Mouse (Mus musculus) stomach, postnatal 0 days (tissue): ENCODE measurements around the gene Dnajb3. TPM values are rescaled to one million over a fixed set of nuclear protein-coding genes. Genes with fewer than 3 reads are reported as not detected.
A peak's percentile ranks its signal among the peaks of the same experiment; 100 is the strongest.

Source experiments
- ATAC-seq: fragments of 200-750 bp; cut with Nextera tagmentation; 2 replicates; pipeline ENCODE4 v1.8.0; 2017; ENCODE audit not compliant: low FRiP score, low TSS enrichment
- DNase-seq: peaks from one replicate; pipeline ENCODE4 v3.0.0-alpha.2; 2016; ENCODE audit warnings: low spot score
- H3K27ac ChIP-seq: fragments of 300-500 bp; sonication (generic); replicated peaks from 2 replicates; pipeline ENCODE4 v1.5.1; 2014; ENCODE audit warnings: mild to moderate bottlenecking, control low read depth
- H3K27me3 ChIP-seq: fragments of 300-500 bp; sonication (generic); 2 replicates; pipeline ENCODE4 v1.6.1; 2014; ENCODE audit warnings: low read length; ENCODE audit not compliant: control insufficient read depth, insufficient read depth
- H3K36me3 ChIP-seq: fragments of 300-500 bp; sonication (generic); 2 replicates; pipeline ENCODE4 v1.6.1; 2014; ENCODE audit warnings: low read length, mixed read lengths; ENCODE audit not compliant: control insufficient read depth, insufficient read depth
- H3K4me1 ChIP-seq: fragments of 300-500 bp; sonication (generic); replicated peaks from 2 replicates; pipeline ENCODE4 v1.6.1; 2014; ENCODE audit warnings: antibody characterized with exemption; ENCODE audit not compliant: control insufficient read depth, insufficient read depth
- H3K4me2 ChIP-seq: fragments of 300-500 bp; sonication (generic); replicated peaks from 2 replicates; pipeline ENCODE4 v1.6.1; 2014; ENCODE audit warnings: low read depth, mild to moderate bottlenecking, control low read depth, moderate library complexity
- H3K4me3 ChIP-seq: fragments of 300-500 bp; sonication (generic); 2 replicates; pipeline ENCODE4 v1.5.1; 2014; ENCODE audit warnings: low read depth, low read length, control low read depth
- H3K9ac ChIP-seq: fragments of 300-500 bp; sonication (generic); 2 replicates; pipeline ENCODE4 v1.6.1; 2014; ENCODE audit warnings: mild to moderate bottlenecking, low read length, control low read depth, mixed read lengths
- H3K9me3 ChIP-seq: fragments of 300-500 bp; sonication (generic); 2 replicates; pipeline ENCODE4 v1.6.1; 2016; ENCODE audit warnings: low read length; ENCODE audit not compliant: control insufficient read depth
- CTCF ChIP-seq: IDR thresholded peaks from 2 replicates; pipeline ENCODE4 v1.5.1; 2016; ENCODE audit warnings: antibody characterized with exemption, low read depth, mild to moderate bottlenecking, moderate library complexity
- EP300 ChIP-seq: optimal IDR thresholded peaks from 2 replicates; pipeline ENCODE3; 2016; ENCODE audit warnings: antibody characterized with exemption
- WGBS: fragments of 180-500 bp; shearing (Covaris S2); extraction: QIAGEN DNeasy Blood & Tissue Kit; methylation state at CpG from one replicate; pipeline ENCODE4 v1.1.7; 2014; 5-methylcytosine and 5-hydroxymethylcytosine counted together
- polyA plus RNA-seq: library from polyadenylated mRNA; unstranded; fragments of >200 nt; fragmentation: Nextera tagmentation; extraction: Ambion mirVana; gene quantifications from 2 replicates; pipeline ENCODE4 v1.2.1, GENCODE M21; 2015

The Dnajb3 gene
- polyA plus RNA-seq, 1 experiment from 2014 or later, result 7.2 TPM

- WGBS, result 59% methylated on average over 4 of the region's 4 CpGs
- H3K27ac ChIP-seq, result no peak overlapping the region
These were observed 28.6 kb upstream of the Dnajb3 start for GRCm38 (mm10) chr1:88234248-88234610.

GRCm38 (mm10) chr1:88233421-88234247, 28.1 kb upstream of the Dnajb3 start:
- TF ChIP-seq CTCF (no peak), EP300 (no peak)
- WGBS, result 65% methylated on average over 14 of the region's 14 CpGs
- H3K27ac ChIP-seq, result no peak overlapping the region
- DNase-seq (peak; percentile 28), ATAC-seq (no peak)
- no peak overlapping the region for H3K4me2 ChIP-seq
- H3K36me3 ChIP-seq, result no peaks in the 10 kb centered on the region
- no peak overlapping the region for H3K9ac ChIP-seq
- no peak overlapping the region for H3K4me3 ChIP-seq
- no peaks in the 10 kb centered on the region for H3K4me1 ChIP-seq
- H3K9me3 ChIP-seq, result peaks cover 59% of the 10 kb centered on the region
- H3K27me3 ChIP-seq, result no peaks in the 10 kb centered on the region

More at GRCm38 (mm10) chr1:88234248-88234610, 28.6 kb upstream of the Dnajb3 start:
- Histone ChIP-seq H3K9me3 (peaks cover 64% of the 10 kb centered on the region), H3K4me3 (no peak overlapping the region), H3K9ac (no peak overlapping the region), H3K4me1 (no peaks in the 10 kb centered on the region), H3K36me3 (no peaks in the 10 kb centered on the region), H3K27me3 (no peaks in the 10 kb centered on the region; the same call in 1 of the 2 replicates), H3K4me2 (no peak overlapping the region)
- ATAC-seq (no peak), DNase-seq (no peak)
- no peak for TF ChIP-seq EP300
- no peak for TF ChIP-seq CTCF

- no peaks in the 10 kb centered on the region for H3K4me1 ChIP-seq
- H3K4me2 ChIP-seq, result no peak overlapping the region
- no peak overlapping the region for H3K27ac ChIP-seq
- H3K36me3 ChIP-seq, result no peaks in the 10 kb centered on the region
- H3K9ac ChIP-seq, result no peak overlapping the region
- WGBS, result 54% methylated on average over 3 of the region's 3 CpGs
- TF ChIP-seq EP300 (no peak), CTCF (no peak)
- no peaks in the 10 kb centered on the region for H3K27me3 ChIP-seq
- H3K4me3 ChIP-seq, result no peak overlapping the region
- DNase-seq (peak; percentile 30), ATAC-seq (no peak)
- H3K9me3 ChIP-seq, result peaks cover 51% of the 10 kb centered on the region
These were observed 27.2 kb upstream of the Dnajb3 start for GRCm38 (mm10) chr1:88232664-88233380.

- TF ChIP-seq EP300 (no peak), CTCF (no peak)
- H3K27me3 ChIP-seq, result no peaks in the 10 kb centered on the region
- peaks cover 51% of the 10 kb centered on the region for H3K9me3 ChIP-seq
- no peaks in the 10 kb centered on the region for H3K36me3 ChIP-seq
- DNase-seq (peak; percentile 31), ATAC-seq (no peak)
- no peak overlapping the region for H3K9ac ChIP-seq
- WGBS, result 65% methylated on average over 7 of the region's 7 CpGs
- no peak overlapping the region for H3K27ac ChIP-seq
- H3K4me2 ChIP-seq, result no peak overlapping the region
- H3K4me1 ChIP-seq, result no peaks in the 10 kb centered on the region
- no peak overlapping the region for H3K4me3 ChIP-seq
These were observed 26.4 kb upstream of the Dnajb3 start for GRCm38 (mm10) chr1:88231803-88232499.

GRCm38 (mm10) chr1:88230981-88231802, 25.6 kb upstream of the Dnajb3 start:
- ATAC-seq (no peak), DNase-seq (peak; percentile 20)
- 71% methylated on average over 6 of the region's 6 CpGs for WGBS
- H3K4me3 ChIP-seq, result no peak overlapping the region
- no peak overlapping the region for H3K4me2 ChIP-seq
- no peaks in the 10 kb centered on the region for H3K27me3 ChIP-seq
- H3K36me3 ChIP-seq, result no peaks in the 10 kb centered on the region
- no peak overlapping the region for H3K27ac ChIP-seq
- H3K9ac ChIP-seq, result no peak overlapping the region
- no peak for TF ChIP-seq CTCF
- H3K9me3 ChIP-seq, result peaks cover 51% of the 10 kb centered on the region
- no peaks in the 10 kb centered on the region for H3K4me1 ChIP-seq
